Comparison of ENCODE assay signal across 8 mouse cellular contexts in the genomic region with DNA sequence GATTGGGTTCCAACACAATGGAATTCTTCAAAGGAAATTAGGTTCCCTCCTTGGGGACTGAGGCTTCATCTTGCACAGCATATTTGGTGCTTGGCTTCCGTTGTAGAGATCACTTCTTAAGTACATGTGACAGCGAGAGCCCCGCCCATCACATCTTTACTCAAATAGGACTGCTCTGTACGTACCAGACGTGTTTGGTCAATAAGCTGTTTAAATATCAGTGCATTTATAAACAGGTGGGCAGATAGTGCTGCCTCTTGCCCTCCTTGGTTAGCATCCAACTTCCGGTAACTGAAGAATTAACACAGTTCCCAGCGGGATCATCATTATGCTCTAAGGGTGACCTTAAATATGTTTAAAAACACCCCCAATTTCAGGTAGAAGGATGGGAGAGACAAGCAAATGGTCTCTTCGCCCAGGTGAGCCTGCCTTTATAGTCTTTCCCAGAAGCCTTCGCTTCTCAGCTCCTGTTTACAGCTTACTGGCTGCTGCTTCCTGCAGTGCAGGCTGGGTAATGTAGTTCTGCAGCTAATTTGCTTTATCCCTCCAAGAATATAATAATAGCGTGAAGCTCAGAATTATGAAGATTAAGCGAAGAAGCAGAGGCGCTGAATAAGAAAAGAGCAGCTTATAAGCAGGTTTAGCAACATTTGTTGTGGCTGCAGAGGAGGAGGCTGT.
DNase-seq lines count a peak whose midpoint lies in the region; ATAC-seq and TF ChIP-seq lines count a peak whose summit lies in the region.

No protein-coding gene starts in this region.

- peak overlapping the region; percentile 39 for H3K4me2 ChIP-seq in forebrain, embryonic 16.5 days (ENCODE audit: low read length)
- peak overlapping the region; percentile 36 for H3K4me2 ChIP-seq in midbrain, embryonic 14.5 days (ENCODE audit: low read length)

- peak overlapping the region; percentile 53 for H3K27ac ChIP-seq in heart, adult 2 months
- H3K27ac ChIP-seq in forebrain, embryonic 16.5 days (ENCODE audit: low read length), result no peak overlapping the region
- H3K27ac ChIP-seq in midbrain, embryonic 14.5 days (replicated peaks; ENCODE audit: low read depth, low read length), result no peak overlapping the region

- peak; percentile 26 for TF ChIP-seq CTCF in heart, adult 2 months (IDR thresholded peaks at IDR 0.05)

- TF ChIP-seq EP300 in heart, adult 2 months (IDR thresholded peaks at IDR 0.05; ENCODE audit: insufficient read depth, low read depth, low read length), result no peak

- intact Hi-C loops in heart, adult 2 months (cut with DNase I), result no loop called here

- WGBS in heart, adult 2 months, result 58% methylated on average over 12 of the region's 12 CpGs
- 67% methylated on average over 12 of the region's 12 CpGs for WGBS in forebrain, embryonic 16.5 days
- WGBS in midbrain, embryonic 14.5 days, result 63% methylated on average over 12 of the region's 12 CpGs

- no peak for TF ChIP-seq POLR2A in heart, adult 2 months (IDR thresholded peaks at IDR 0.05; ENCODE audit: insufficient read depth, low read depth, low read length)

- peak; percentile 82 for ATAC-seq in forebrain, embryonic 16.5 days
- ATAC-seq in midbrain, embryonic 14.5 days (ENCODE audit: low FRiP score, low TSS enrichment), result peak; percentile 75; the same call in 1 of the 2 replicates
- no peak for ATAC-seq in megakaryocyte progenitor cell, adult 5-6 weeks (replicated peaks; ENCODE audit: poor library complexity)

- H3K4me1 ChIP-seq in heart, adult 2 months (ENCODE audit: control insufficient read depth, insufficient read depth, low read length), result no peaks in the 10 kb centered on the region; the same call in 1 of the 2 replicates
- H3K4me1 ChIP-seq in forebrain, embryonic 16.5 days (replicated peaks; ENCODE audit: control insufficient read depth, insufficient read depth, low read length), result peaks cover 5% of the 10 kb centered on the region
- H3K4me1 ChIP-seq in midbrain, embryonic 14.5 days (ENCODE audit: control insufficient read depth, insufficient read depth, low read length), result peaks cover 4% of the 10 kb centered on the region; the same call in 1 of the 2 replicates

- peak overlapping the region; percentile 41 for H3K4me3 ChIP-seq in heart, adult 2 months
- H3K4me3 ChIP-seq in forebrain, embryonic 16.5 days (replicated peaks; ENCODE audit: low read length), result peak overlapping the region; percentile 30
- no peak overlapping the region for H3K4me3 ChIP-seq in midbrain, embryonic 14.5 days (replicated peaks; ENCODE audit: low read depth, low read length)

- H3K9ac ChIP-seq in heart, adult 2 months (ENCODE audit: low read depth, low read length), result no peak overlapping the region
- H3K9ac ChIP-seq in forebrain, embryonic 16.5 days (replicated peaks; ENCODE audit: low read depth, low read length), result no peak overlapping the region
- no peak overlapping the region for H3K9ac ChIP-seq in midbrain, embryonic 14.5 days (replicated peaks; ENCODE audit: low read length)

- no peaks in the 10 kb centered on the region for H3K79me2 ChIP-seq in heart, adult 2 months (replicated peaks; ENCODE audit: control insufficient read depth, insufficient read depth, low read length)

- no peaks in the 10 kb centered on the region for H3K36me3 ChIP-seq in heart, adult 2 months (ENCODE audit: control insufficient read depth, insufficient read depth, low read length)
- H3K36me3 ChIP-seq in forebrain, embryonic 16.5 days (ENCODE audit: control insufficient read depth, insufficient read depth), result no peaks in the 10 kb centered on the region
- no peaks in the 10 kb centered on the region for H3K36me3 ChIP-seq in midbrain, embryonic 14.5 days (ENCODE audit: control insufficient read depth, insufficient read depth, low read length)

- no peak for DNase-seq in heart, adult 2 months
- no peak for DNase-seq in heart, adult 8-10 months (ENCODE audit: low spot score)
- peak; percentile 90 for DNase-seq in brain, adult 2 months (ENCODE audit: low read depth, low spot score)
- DNase-seq in layer of hippocampus, adult 18-20 months (ENCODE audit: low spot score in 2 of 2), result peak; percentile 61 to 75
- DNase-seq in midbrain, embryonic 14.5 days, result peak; percentile 81
- no peak for DNase-seq in MN1 (ENCODE audit: low spot score)

- no peaks in the 10 kb centered on the region for H3K9me3 ChIP-seq in forebrain, embryonic 16.5 days (ENCODE audit: control insufficient read depth, low read length)
- no peaks in the 10 kb centered on the region for H3K9me3 ChIP-seq in midbrain, embryonic 14.5 days (ENCODE audit: control insufficient read depth, low read length)

- H3K27me3 ChIP-seq in heart, adult 2 months (ENCODE audit: control insufficient read depth, insufficient read depth, low read length), result no peaks in the 10 kb centered on the region
- no peaks in the 10 kb centered on the region; the same call in 1 of the 2 replicates for H3K27me3 ChIP-seq in forebrain, embryonic 16.5 days (replicated peaks; ENCODE audit: control insufficient read depth, insufficient read depth, low read length)
- H3K27me3 ChIP-seq in midbrain, embryonic 14.5 days (ENCODE audit: control insufficient read depth, insufficient read depth, low read length), result peaks cover 4% of the 10 kb centered on the region; the same call in 1 of the 2 replicates

Comparison
In these comparisons a context has a peak if more than half of its experiments do, and no peak if none do; other contexts are left out.
1. DNase-seq: peak in brain, adult 2 months (single experiment), layer of hippocampus, adult 18-20 months (2 of 2) and midbrain, embryonic 14.5 days (single experiment); none in heart, adult 2 months (0 of 2), heart, adult 8-10 months (single experiment) and MN1 (single experiment).